Mouse (Mus musculus) heart, adult 2 months (tissue): ENCODE data around the gene Foxn3. TPM values are rescaled to one million over a fixed set of nuclear protein-coding genes. Genes with fewer than 3 reads are reported as not detected.
A peak's percentile ranks its signal among the peaks of the same experiment; 100 is the strongest.

Source experiments
- DNase-seq, 2 experiments: peaks; one replicate each; pipeline ENCODE4 v3.0.0; 2021
- H3K27ac ChIP-seq: fragments of 200-600 bp; 2 replicates; pipeline ENCODE4 v1.8.1; 2022
- H3K27me3 ChIP-seq: fragments of 200-500 bp; 2 replicates; pipeline ENCODE4 v1.6.1; 2012; ENCODE audit warnings: mild to moderate bottlenecking, low read length, inconsistent platforms, mixed read lengths; ENCODE audit not compliant: control insufficient read depth, insufficient read depth
- H3K36me3 ChIP-seq: fragments of 200-500 bp; 2 replicates; pipeline ENCODE4 v1.6.1; 2012; ENCODE audit warnings: low read length, inconsistent platforms; ENCODE audit not compliant: control insufficient read depth, insufficient read depth
- H3K4me1 ChIP-seq: fragments of 200-500 bp; 2 replicates; pipeline ENCODE4 v1.6.1; 2011; ENCODE audit warnings: low read length; ENCODE audit not compliant: control insufficient read depth, insufficient read depth
- H3K4me3 ChIP-seq: fragments of 200-600 bp; 2 replicates; pipeline ENCODE4 v1.8.1; 2022
- H3K79me2 ChIP-seq: fragments of 200-500 bp; replicated peaks from 2 replicates; pipeline ENCODE4 v1.6.1; 2012; ENCODE audit warnings: mild to moderate bottlenecking, inconsistent platforms, low read length, moderate library complexity, mixed read lengths; ENCODE audit not compliant: control insufficient read depth, insufficient read depth
- H3K9ac ChIP-seq: fragments of 200-500 bp; 2 replicates; pipeline ENCODE4 v1.6.1; 2012; ENCODE audit warnings: low read depth, mild to moderate bottlenecking, control low read depth, inconsistent platforms, low read length, mixed read lengths
- CTCF ChIP-seq: fragments of 200-600 bp; IDR thresholded peaks from 2 replicates; pipeline ENCODE4 v1.8.1; 2022; ENCODE audit warnings: antibody characterized with exemption, mild to moderate bottlenecking, moderate library complexity
- EP300 ChIP-seq: fragments of 200-500 bp; IDR thresholded peaks from 2 replicates; pipeline ENCODE4 v1.6.1; 2011; ENCODE audit warnings: low read depth, low read length, control low read depth; ENCODE audit not compliant: insufficient read depth
- POLR2A ChIP-seq: fragments of 200-500 bp; IDR thresholded peaks from 2 replicates; pipeline ENCODE4 v1.6.1; 2011; ENCODE audit warnings: mild to moderate bottlenecking, low read depth, low read length, control low read depth; ENCODE audit not compliant: insufficient read depth
- WGBS: fragments of 180-500 bp; shearing (Covaris S2); methylation state at CpG from one replicate; pipeline ENCODE4 v1.1.7; 2018; 5-methylcytosine and 5-hydroxymethylcytosine counted together
- intact Hi-C: fragments of 180-260 bp; cut with DNase I; formaldehyde crosslinking; loops from one replicate; pipeline ENCODE4 v1.15.1; 2025
- polyA plus RNA-seq: library from polyadenylated mRNA; depleted of rRNA; stranded (reverse); fragments of >200 nt; gene quantifications from 2 replicates; pipeline ENCODE4 v1.2.3, GENCODE M21; 2012
- total RNA-seq, 2 experiments: library from RNA; stranded (reverse); gene quantifications; 2 replicates each; pipeline ENCODE4 v1.2.3; 2021

Gene Foxn3
- total and polyA plus RNA-seq, 3 experiments = 28.1 to 117 (median 106) TPM

DNA sequence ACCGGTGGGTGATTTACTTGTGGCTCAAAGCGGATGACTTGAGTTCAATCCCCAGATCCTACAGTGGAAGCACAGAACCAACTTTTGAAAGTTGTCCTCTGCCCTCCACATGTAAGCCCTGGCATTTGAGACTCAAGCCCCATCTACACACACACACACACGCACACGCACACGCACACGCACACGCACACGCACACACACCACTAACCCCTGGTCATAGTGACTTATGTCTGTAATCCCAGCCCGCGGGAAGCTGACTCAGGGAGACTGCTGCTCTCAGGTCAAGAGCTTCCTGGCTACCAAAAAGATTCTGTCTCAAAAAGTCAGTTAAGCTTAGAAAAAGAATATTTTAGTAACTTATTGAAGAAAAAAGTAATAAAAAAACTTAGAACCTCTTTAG is 13.6 kb downstream of the Foxn3 start:
- TF ChIP-seq EP300 (no peak), CTCF (no peak), POLR2A (no peak)
- no peak for DNase-seq
- Histone ChIP-seq H3K9ac (no peak overlapping the region), H3K79me2 (peaks cover 6% of the 10 kb centered on the region), H3K27ac (no peak overlapping the region), H3K4me1 (peaks cover 10% of the 10 kb centered on the region), H3K4me3 (no peak overlapping the region), H3K27me3 (no peaks in the 10 kb centered on the region), H3K36me3 (peaks cover 5% of the 10 kb centered on the region; the same call in 1 of the 2 replicates)
- WGBS = 94% methylated on average over 10 of the region's 10 CpGs
- intact Hi-C loops = loop anchor here (2.0 to 5.0 kb wide), 2 partner anchors 13 to 453 kb away; partner anchors contain the start of gene Foxn3

GRCm38 (mm10) chr12:99548419-99548818 is 15.0 kb downstream of the Foxn3 start:
- peaks cover 12% of the 10 kb centered on the region for H3K4me1 ChIP-seq
- TF ChIP-seq POLR2A (no peak), EP300 (no peak), CTCF (no peak)
- no peaks in the 10 kb centered on the region for H3K27me3 ChIP-seq
- peaks cover 12% of the 10 kb centered on the region for H3K36me3 ChIP-seq
- intact Hi-C loops = loop anchor here (2.0 to 5.0 kb wide), 2 partner anchors 14 to 451 kb away; partner anchors contain the start of gene Foxn3
- H3K79me2 ChIP-seq = peaks cover 4% of the 10 kb centered on the region; the same call in 1 of the 2 replicates
- no peak overlapping the region for H3K9ac ChIP-seq
- 50% methylated on average over 7 of the region's 7 CpGs for WGBS
- no peak overlapping the region for H3K4me3 ChIP-seq
- no peak for DNase-seq
- peak overlapping the region; percentile 6; the same call in 1 of the 2 replicates for H3K27ac ChIP-seq

DNA sequence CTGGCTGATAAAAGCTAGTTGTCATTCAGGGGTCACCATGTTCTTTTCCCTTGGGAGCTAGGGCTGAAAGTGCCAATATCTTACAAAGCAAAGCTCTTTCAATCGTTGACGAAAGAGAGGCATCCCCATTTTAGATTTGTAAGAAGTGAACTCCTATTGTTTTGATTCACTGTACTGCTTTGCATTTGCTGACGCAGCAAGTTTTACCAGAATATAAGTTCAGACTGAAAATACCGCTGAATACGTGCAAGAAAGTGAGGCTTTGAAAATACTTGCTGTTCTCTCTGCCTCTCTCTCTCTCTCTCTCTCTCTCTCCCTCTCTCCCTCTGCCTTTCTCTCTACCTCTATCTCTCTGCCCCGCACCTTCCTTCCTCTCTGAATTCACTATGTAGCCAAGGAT is 16.1 kb downstream of the Foxn3 start:
- no peaks in the 10 kb centered on the region for H3K27me3 ChIP-seq
- peaks cover 12% of the 10 kb centered on the region for H3K4me1 ChIP-seq
- TF ChIP-seq CTCF (no peak), POLR2A (no peak)
- DNase-seq = no peak
- 80% methylated on average over 6 of the region's 6 CpGs for WGBS
- no peak overlapping the region for H3K4me3 ChIP-seq
- intact Hi-C loops = loop anchor here (5.0 kb wide), 1 partner anchor 450 kb away; no protein-coding TSS in a partner anchor
- peaks cover 12% of the 10 kb centered on the region for H3K36me3 ChIP-seq
- no peak overlapping the region for H3K9ac ChIP-seq
- H3K27ac ChIP-seq = no peak overlapping the region
- H3K79me2 ChIP-seq = peaks cover 3% of the 10 kb centered on the region; the same call in 1 of the 2 replicates

GRCm38 (mm10) chr12:99545270-99545770 is 18.1 kb downstream of the Foxn3 start:
- no peak overlapping the region for H3K9ac ChIP-seq
- DNase-seq = peak in 1 of 2 experiments; percentile 5
- H3K36me3 ChIP-seq = peaks cover 12% of the 10 kb centered on the region
- no peak overlapping the region for H3K4me3 ChIP-seq
- TF ChIP-seq POLR2A (no peak), EP300 (no peak), CTCF (no peak)
- intact Hi-C loops = loop anchor here (5.0 kb wide), 1 partner anchor 448 kb away; no protein-coding TSS in a partner anchor
- WGBS = 56% methylated on average over 6 of the region's 6 CpGs
- H3K27ac ChIP-seq = peak overlapping the region; percentile 55
- no peaks in the 10 kb centered on the region for H3K27me3 ChIP-seq
- peaks cover 12% of the 10 kb centered on the region for H3K4me1 ChIP-seq
- H3K79me2 ChIP-seq = peaks cover 1% of the 10 kb centered on the region; the same call in 1 of the 2 replicates

DNA sequence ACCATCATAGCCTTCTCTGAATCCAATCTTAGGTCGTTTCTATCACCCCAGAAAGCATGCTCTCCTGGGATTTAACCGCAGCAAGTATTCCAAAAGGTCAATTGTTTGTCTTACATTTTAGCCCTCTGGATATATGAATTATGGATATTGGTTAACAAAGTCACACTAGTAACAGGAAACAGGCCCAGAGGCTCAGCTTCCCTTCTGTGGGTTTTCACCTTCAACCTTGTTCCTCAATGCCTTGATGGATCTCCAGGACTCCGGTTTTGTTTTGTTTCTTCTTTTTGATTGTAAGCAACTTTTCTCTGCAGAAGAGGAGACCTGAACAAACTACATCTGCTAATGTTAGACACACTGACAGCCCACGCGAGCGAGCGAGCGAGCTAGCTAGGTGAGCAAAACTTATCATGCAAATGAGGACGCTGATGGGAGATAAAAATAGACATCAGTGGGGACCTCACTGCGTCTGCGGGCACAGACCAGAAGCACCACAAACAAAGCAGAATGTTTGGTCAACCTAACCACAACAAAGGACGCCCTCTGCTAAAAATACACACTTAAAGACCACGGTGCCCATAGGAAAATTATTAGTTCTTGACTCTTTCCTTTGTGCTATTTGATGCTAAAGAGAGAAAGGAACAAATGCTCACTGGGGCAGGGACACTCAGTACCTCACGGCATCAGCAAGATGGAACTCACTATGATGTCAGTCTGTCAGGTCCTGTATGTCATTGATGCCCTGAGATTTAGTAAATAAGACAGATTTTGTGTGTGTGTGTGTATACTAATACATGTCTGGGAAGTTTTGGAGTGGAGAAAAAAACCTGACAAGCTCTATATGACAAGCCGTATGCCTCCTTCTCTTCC is 18.9 kb downstream of the Foxn3 start:
- Histone ChIP-seq H3K79me2 (peaks cover 1% of the 10 kb centered on the region; the same call in 1 of the 2 replicates), H3K27me3 (no peaks in the 10 kb centered on the region), H3K4me3 (no peak overlapping the region), H3K36me3 (peaks cover 12% of the 10 kb centered on the region), H3K27ac (peak overlapping the region; percentile 55), H3K4me1 (peaks cover 12% of the 10 kb centered on the region), H3K9ac (no peak overlapping the region)
- 61% methylated on average over 15 of the region's 15 CpGs for WGBS
- intact Hi-C loops = loop anchor here (5.0 kb wide), 1 partner anchor 447 kb away; no protein-coding TSS in a partner anchor
- peak in 1 of 2 experiments; percentile 13 for DNase-seq
- no peak for TF ChIP-seq EP300
- no peak for TF ChIP-seq CTCF
- no peak for TF ChIP-seq POLR2A
